14 mouse cellular contexts compared by ENCODE assay signal in genomic region chr6:54508256-54508793, GRCm38 (mm10). TPM values are rescaled to one million over a fixed set of nuclear protein-coding genes. Genes with fewer than 3 reads are reported as not detected.
DNase-seq lines count a peak whose midpoint lies in the region; ATAC-seq and TF ChIP-seq lines count a peak whose summit lies in the region.
"Had no signal": no experiment of that assay in that cellular context is flagged by ENCODE, and none has a peak within 500 bp of the region (broad histone marks: within the 10 kb centered on the region; RNA-seq: fewer than 3 reads in every experiment).

No protein-coding gene starts in this region.

- H3K4me3 ChIP-seq in heart, embryonic 10.5 days: no peak overlapping the region
- H3K4me3 ChIP-seq in hindbrain, embryonic 10.5 days: no peak overlapping the region
- H3K4me3 ChIP-seq in midbrain, embryonic 11.5 days (ENCODE audit: low read depth, low read length): no peak overlapping the region
- H3K4me3 ChIP-seq: erythroblast, embryonic 14.5 days; liver, embryonic 15.5 days had no signal

- peak overlapping the region; percentile 2 for H3K9ac ChIP-seq in midbrain, embryonic 11.5 days (ENCODE audit: low read length)
- H3K9ac ChIP-seq: liver, embryonic 15.5 days had no signal

- 61% methylated on average over 6 of the region's 6 CpGs for WGBS in heart, embryonic 10.5 days
- WGBS in hindbrain, embryonic 10.5 days: 56% methylated on average over 6 of the region's 6 CpGs
- WGBS in midbrain, embryonic 11.5 days: 40% methylated on average over 6 of the region's 6 CpGs

- no peaks in the 10 kb centered on the region for H3K36me3 ChIP-seq in heart, embryonic 10.5 days
- peaks cover 15% of the 10 kb centered on the region for H3K36me3 ChIP-seq in hindbrain, embryonic 10.5 days
- 0 out of 2 replicates have a peak, but pooled peaks cover 2% of the 10 kb centered on the region for H3K36me3 ChIP-seq in midbrain, embryonic 11.5 days (ENCODE audit: control insufficient read depth, insufficient read depth, low read length)
- H3K36me3 ChIP-seq: G1E; liver, embryonic 15.5 days had no signal

- H3K27me3 ChIP-seq in heart, embryonic 10.5 days (ENCODE audit: insufficient read depth, poor library complexity, severe bottlenecking): peaks cover 4% of the 10 kb centered on the region
- no peaks in the 10 kb centered on the region for H3K27me3 ChIP-seq in hindbrain, embryonic 10.5 days (ENCODE audit: insufficient read depth, poor library complexity, severe bottlenecking)
- no peaks in the 10 kb centered on the region for H3K27me3 ChIP-seq in midbrain, embryonic 11.5 days (ENCODE audit: control insufficient read depth, insufficient read depth, low read length)
- H3K27me3 ChIP-seq: liver, embryonic 15.5 days had no signal

- no peak for TF ChIP-seq POLR2A in brain, embryonic 14.5 days (IDR thresholded peaks at IDR 0.05; ENCODE audit: borderline replicate concordance, extremely low read depth, insufficient read depth, insufficient read length, poor library complexity, severe bottlenecking)

- DNase-seq in heart, embryonic 10.5 days (ENCODE audit: low spot score): no peak
- no peak for DNase-seq in heart, postnatal 14 days
- peak; percentile 86 for DNase-seq in brain, embryonic 14.5 days (ENCODE audit: low read depth)
- DNase-seq in hindbrain, embryonic 10.5 days (ENCODE audit: low spot score): peak; percentile 34
- no peak for DNase-seq in midbrain, embryonic 11.5 days (ENCODE audit: low spot score, missing footprints)
- DNase-seq in gastrocnemius, adult 18-20 months (ENCODE audit: low spot score): no peak
- no peak for DNase-seq in layer of hippocampus, adult 9-11 months
- no peak for DNase-seq in embryo, embryonic 11 days
- DNase-seq: cerebellum, adult 11 months; gastrocnemius, postnatal 25 days; thymus, postnatal 25 days had no signal

- peak; percentile 72 for ATAC-seq in midbrain, embryonic 11.5 days (ENCODE audit: low FRiP score)

- peaks cover 35% of the 10 kb centered on the region for H3K4me1 ChIP-seq in heart, embryonic 10.5 days
- H3K4me1 ChIP-seq in hindbrain, embryonic 10.5 days (replicated peaks): peaks cover 39% of the 10 kb centered on the region
- H3K4me1 ChIP-seq in midbrain, embryonic 11.5 days (ENCODE audit: control insufficient read depth, insufficient read depth, low read length): peaks cover 18% of the 10 kb centered on the region
- H3K4me1 ChIP-seq: liver, embryonic 15.5 days had no signal

- no peak overlapping the region for H3K4me2 ChIP-seq in midbrain, embryonic 11.5 days
- H3K4me2 ChIP-seq: liver, embryonic 15.5 days had no signal

- TF ChIP-seq CTCF in brain, embryonic 14.5 days (IDR thresholded peaks at IDR 0.05; ENCODE audit: borderline replicate concordance, extremely low read depth, insufficient read depth, insufficient read length): no peak

- no peaks in the 10 kb centered on the region for H3K9me3 ChIP-seq in heart, embryonic 10.5 days
- H3K9me3 ChIP-seq in hindbrain, embryonic 10.5 days: no peaks in the 10 kb centered on the region
- H3K9me3 ChIP-seq in midbrain, embryonic 11.5 days (ENCODE audit: control insufficient read depth, low read length): no peaks in the 10 kb centered on the region
- H3K9me3 ChIP-seq: G1E; liver, embryonic 15.5 days had no signal

- H3K27ac ChIP-seq in heart, embryonic 10.5 days: peak overlapping the region; percentile 38; the same call in 1 of the 2 replicates
- H3K27ac ChIP-seq in hindbrain, embryonic 10.5 days: peak overlapping the region; percentile 84
- H3K27ac ChIP-seq in midbrain, embryonic 11.5 days (ENCODE audit: low read depth, low read length): peak overlapping the region; percentile 70
- H3K27ac ChIP-seq: liver, embryonic 15.5 days had no signal

- intact Hi-C loops in heart, postnatal 14 days (cut with DNase I): no loop called here

RNA-seq across cellular contexts. Expression of gene Scrn1, which starts 58.0 kb away (rescaled TPM):
- 10.5 and 12.1 TPM in 2 replicates for polyA plus RNA-seq in heart, embryonic 10.5 days (2016; fragmentation: Nextera tagmentation; extraction: Ambion mirVana)
- 10 to 100 TPM in 1 of 2 experiments, 1 to 10 TPM in 1; 9.7 to 12.8 TPM for total RNA-seq in heart, postnatal 14 days (2021)
- 72.0 and 92.9 TPM in 2 replicates for polyA plus RNA-seq in brain, embryonic 14.5 days (2012; rRNA removed)
- polyA plus RNA-seq in hindbrain, embryonic 10.5 days (2016; fragmentation: Nextera tagmentation; extraction: Ambion mirVana): 42.9 and 60.0 TPM in 2 replicates
- 69.5 and 73.3 TPM in 2 replicates for polyA plus RNA-seq in midbrain, embryonic 11.5 days (2014; fragmentation: Nextera tagmentation; extraction: Ambion mirVana)
- total RNA-seq in gastrocnemius, adult 18-20 months (2021): 1 to 10 TPM; 1.8 TPM
- polyA plus RNA-seq: erythroblast, embryonic 14.5 days; G1E had no signal

Comparison
In these comparisons a context has a peak if more than half of its experiments do, and no peak if none do; other contexts are left out.
1. DNase-seq: peak in brain, embryonic 14.5 days (single experiment) and hindbrain, embryonic 10.5 days (single experiment); none in heart, embryonic 10.5 days (single experiment), heart, postnatal 14 days (0 of 2), midbrain, embryonic 11.5 days (single experiment), gastrocnemius, adult 18-20 months (single experiment), layer of hippocampus, adult 9-11 months (single experiment) and embryo, embryonic 11 days (single experiment).
2. Peak in every context shown above with its lines, with median percentiles within 50 percentile points of each other: H3K27ac ChIP-seq.